Mouse (Mus musculus): ENCODE measurements around the gene Ndufa9.
A peak's percentile ranks its signal among the peaks of the same experiment; 100 is the strongest.

The Ndufa9 gene

DNA sequence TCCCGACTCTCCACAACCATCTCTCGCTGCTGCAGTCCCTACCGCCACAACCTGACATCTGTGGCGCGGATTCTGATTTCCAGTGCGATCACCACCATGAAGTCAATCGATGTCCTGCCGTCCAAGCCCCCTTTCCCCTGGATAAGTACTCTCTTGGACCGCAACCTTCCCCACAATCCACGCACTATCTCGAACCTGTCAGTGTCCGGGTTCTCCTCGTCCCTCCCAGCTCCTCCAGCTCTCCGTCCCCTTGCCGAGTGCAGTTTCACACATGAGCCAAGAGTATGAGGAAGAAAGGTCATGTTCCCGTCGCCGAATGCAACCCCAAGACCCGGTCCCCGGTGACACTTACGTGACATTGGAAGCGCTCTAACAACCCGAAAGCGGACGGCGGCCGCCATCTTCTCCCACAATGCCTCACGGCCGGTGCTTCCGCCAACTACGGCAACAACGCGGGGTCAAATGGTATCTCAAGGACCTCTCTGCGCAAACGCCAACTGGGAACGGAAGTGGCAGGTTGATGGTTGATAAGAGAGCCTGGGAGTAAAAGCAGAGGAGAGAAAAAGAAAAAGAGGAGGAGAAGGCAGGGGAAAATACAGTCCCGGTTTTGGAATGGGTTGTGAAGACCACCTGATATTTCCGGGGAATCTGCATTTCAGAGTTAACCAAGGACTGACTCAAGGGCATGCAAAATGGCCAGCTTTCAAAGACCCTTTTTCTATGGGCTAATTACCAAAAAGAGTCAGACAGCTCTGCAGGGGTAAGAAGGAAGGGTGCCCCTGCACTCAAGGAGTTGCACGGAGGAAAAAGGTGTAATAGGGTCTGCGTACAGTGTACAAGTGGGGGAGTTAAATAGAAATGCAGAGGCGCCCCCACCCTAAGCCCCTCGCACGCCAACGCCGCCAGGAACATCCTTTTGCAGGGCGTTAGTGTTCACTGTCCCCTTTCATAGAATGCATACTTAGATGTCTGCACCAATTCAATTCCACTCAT lies at the start of gene Ndufa9:
Gene Ndufa9, minus strand, starts transcription at position 425 of the 993 bp plus-strand sequence.
- DNase-seq: peak; percentile 93

DNA sequence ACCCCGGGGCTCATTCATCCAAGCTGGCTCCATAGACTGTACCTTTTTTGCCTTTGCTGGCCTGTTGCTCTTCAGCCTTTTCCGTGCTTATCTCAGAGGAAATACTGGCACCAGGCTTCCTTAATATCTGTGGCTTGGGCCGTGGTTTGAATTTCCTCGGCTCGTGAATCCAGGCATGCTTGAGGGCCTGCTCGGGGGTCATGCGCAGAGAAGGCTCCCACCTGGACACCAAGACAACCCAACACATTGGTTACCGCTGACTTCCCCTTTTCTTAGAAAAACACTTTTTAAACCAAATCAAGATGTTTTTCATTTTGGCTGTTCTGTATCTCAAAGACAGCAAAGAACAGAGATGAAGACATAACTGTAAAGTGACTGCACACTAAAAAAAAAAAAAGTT lies 28.2 kb upstream of the Ndufa9 start:
- no peak for DNase-seq

DNA sequence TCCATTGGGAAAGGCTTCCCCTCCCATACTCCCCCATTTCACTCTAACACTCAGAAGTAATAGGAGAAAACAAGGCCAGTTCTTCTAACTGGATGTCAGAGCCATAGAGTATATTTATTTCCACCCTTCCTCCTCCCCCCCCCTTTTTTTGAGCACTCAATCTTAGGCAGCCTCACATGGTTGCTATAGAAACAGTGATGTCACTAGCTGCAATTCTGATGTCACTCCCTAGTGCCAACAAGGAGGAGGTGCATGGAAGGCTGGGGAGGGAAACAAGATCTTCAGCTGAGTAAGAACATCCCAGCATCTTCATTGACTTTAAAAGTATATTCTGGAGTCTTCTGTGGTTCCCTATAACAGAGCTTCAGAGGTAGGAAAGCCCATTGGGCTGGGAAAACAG lies 3.9 kb upstream of the Ndufa9 start, which contains the start of gene Akap3:
Gene Akap3, plus strand, starts transcription at position 218 of the 400 bp plus-strand sequence.
- DNase-seq: no peak

DNA sequence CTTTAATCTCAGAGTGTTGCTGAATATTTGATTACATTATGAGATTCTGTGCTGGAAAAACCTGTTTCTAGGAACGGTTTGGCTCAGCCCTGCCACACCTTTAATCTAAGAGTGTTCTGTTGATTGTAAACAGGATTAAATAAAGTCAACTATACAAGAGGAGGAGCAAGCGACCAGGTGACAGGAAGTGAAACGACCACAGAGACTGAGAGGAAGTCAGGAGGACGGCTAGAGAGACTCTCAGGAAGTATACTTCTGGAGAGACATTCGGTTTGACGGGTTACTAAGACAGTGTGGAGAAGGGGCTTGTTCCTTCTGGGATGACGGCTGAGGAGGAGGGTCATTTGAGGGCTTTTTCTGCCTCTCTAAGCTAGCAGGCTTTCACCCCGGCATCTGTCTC lies 12.3 kb downstream of the Ndufa9 start:
- no peak for DNase-seq

DNA sequence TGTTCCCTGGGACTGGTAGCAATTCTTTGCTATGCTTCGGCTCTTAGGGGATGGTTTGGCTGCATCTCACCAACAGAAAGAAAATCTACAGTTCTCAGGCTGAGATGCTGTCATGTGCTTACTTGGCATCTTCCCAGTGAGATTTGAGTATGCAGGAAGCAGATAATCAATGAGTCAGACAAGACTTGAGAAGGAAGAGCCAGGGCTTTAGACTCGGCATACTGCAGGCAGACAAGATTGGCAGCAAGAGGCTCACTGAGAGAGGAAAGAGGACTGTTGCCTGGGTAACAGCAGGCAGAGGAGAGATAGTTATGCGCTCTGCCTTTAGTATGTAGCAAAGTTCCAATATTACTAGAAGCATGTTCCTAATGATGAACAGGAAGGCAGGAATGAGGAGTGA lies 25.8 kb downstream of the Ndufa9 start:
- DNase-seq: peak; percentile 65

DNA sequence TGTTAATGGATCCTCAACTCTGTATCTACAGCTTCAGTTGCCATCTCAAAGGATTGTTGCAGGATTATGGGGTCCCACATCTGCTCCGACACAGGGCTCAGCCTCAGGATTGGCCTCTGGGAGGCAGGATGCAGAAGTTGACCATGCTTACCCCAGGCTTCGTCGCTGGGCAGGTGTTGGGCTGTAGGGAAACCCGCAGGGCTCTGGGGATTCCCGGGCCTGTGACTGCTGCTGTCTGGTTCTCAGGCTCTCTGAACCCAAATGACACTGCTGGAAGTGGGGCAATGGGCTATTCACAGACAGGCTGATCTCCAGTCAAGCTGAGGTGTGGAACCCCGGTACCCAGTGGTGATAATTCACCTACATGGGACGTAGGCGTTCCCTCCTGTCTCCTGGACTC lies 32.6 kb downstream of the Ndufa9 start:
- DNase-seq: no peak

DNA sequence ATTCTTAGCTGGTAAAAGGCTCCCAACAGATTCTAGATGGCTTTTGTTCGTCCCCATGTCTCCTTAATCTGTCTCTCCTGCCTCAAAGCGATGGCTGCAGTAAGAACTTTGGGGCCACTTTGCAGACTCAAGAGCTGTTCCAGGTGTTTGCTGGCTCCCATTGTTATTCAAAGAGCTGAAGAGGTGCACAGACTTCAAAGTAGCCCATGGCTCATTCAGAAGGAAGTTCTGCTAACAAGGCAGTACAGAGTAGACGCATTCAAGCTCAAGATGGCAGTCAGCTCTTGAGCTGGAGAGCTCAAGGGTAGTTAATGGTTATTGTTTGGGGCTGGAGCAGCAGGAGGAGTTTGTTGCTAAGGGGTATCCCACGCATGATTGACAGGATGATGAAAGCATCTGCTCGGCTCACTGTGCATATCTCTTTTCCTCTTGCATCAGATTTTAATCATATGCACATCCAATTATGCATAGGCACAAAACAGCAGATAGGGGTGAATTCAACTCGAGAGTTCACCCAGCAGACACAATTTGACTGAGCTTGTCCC lies 33.7 kb downstream of the Ndufa9 start:
- no peak for DNase-seq

DNA sequence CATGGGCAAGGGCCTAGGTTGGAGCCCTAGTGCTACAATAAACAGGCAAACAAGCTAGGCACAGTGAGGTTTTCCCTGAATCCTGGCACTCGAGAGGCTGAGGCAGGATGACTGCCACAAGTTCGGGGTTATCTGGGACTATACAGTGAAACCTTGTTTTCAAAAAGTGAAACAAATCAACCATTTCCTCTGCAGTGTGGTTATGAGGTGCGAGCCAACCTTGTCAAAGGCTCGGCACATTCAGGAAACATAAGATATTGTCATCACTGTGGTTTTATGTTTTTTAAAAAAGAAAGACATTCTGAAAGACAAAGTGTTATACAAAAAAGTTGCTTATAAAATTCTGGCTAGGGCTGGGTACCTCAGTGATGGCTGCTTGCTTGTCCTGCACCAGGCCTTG lies 37.5 kb downstream of the Ndufa9 start:
- no peak for DNase-seq

DNA sequence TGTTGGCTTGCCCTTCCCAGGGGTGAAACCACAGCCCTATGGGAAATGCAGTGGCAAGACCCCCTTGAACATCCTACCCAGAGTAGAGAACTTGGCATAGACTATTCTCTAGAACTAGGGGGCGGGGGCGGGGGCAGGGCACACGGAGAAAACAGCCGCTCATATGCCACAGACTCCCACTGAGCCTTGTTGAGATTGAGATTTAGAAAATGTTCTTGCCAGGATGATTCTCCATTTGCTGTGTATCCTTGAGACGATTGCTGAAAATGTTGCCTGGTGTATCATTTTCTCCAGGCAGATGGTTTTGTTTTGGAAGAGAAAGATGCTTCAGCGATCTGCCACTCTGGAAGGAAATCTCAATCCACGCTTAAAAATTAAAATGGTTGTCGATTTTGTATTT lies 40.4 kb downstream of the Ndufa9 start:
- peak; percentile 40 for DNase-seq

DNA sequence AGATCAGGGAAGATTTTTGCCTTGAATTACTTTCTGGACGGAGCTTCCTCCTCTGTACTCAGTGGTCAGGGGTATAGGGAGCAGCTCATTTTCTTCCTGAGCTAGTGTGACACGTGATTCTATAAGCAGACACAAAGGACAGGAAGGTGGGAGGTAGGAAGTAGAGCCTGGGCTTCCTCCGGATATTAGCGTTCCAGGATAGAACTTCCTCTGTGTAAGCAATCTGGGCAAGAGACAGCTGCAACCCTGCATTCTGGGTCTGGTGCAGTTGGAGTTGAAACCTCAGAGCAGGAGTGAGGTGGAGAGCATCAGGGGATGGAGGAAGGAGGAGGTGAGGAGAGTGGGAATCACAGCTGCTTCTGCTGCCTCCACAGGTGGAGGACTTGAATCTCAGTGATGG lies 40.8 kb downstream of the Ndufa9 start:
- DNase-seq: peak; percentile 28

DNA sequence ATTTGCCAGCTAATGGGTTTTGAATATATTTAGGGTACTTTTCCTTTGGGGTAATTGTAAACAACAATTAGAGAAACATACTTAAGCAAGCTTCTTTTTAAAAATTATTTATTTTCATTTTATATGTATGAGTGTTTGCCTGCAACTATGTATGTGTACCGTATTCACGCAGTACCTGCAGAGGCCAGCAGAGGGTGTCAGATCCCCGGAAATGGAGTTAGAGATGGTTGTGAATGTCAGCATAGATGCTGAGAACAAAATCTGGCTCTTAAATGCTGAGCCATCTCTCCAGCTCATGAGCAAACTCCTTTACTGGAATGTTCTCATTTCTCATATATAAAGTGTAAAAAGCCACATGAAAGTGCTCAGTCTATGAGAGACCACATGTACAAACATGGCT lies 42.2 kb downstream of the Ndufa9 start:
- no peak for DNase-seq

DNA sequence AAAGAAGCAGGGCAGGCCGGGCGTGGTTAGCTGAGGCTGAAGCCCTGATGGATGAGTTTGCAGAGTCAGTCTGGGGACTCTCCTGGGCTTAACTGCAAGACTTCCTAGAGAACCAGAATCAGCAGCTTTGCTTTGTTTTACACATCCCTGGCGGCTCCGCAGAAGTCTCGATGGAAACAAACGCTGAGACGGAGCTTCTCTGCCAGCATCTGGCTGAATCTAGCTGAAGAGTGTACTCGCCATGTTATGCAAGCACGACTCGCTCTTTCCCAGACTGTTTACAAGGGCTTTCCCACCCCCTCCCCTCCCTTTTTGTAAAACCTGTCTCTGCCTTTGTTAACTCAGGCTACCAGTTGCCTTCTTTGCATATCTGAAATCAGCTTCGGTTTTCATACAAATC lies 46.0 kb downstream of the Ndufa9 start:
- DNase-seq: peak; percentile 58

DNA sequence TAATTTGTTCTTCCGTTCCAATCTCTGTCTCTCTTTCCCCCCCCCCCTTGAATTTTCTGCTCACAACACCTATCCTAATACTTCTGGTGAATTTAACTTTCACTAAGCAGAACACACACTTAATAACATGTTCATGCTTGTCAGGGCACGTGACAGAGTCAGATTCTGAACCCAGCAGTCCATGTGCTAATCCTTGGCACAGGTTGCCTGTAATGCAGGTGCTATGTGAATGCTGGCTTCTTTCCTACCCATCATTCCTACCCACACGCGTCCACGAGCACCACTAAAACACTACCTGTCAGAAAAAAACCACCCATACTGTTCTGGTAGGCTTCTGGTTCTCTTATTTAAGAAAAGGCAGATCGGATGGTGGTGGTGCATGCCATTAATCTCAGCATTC lies 54.2 kb downstream of the Ndufa9 start:
- DNase-seq: no peak

DNA sequence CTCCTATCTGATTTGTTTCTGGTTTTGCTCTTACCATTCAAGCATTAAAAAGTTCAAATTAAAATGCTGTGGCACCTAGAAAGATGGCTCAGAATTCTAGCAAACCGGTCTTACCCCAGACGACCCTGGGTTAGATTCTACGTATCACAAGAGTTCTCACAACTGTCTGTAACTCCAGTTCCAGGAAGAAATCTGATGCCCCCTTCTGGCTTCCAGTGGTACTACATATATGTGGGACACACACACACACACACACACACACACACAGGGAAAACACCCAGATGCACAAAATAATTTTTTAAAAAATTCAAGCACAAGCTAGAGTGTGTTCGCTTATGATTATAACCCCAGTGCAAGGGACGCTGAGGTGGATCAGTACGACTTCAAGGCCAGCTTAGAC lies 55.2 kb downstream of the Ndufa9 start:
- DNase-seq: no peak

DNA sequence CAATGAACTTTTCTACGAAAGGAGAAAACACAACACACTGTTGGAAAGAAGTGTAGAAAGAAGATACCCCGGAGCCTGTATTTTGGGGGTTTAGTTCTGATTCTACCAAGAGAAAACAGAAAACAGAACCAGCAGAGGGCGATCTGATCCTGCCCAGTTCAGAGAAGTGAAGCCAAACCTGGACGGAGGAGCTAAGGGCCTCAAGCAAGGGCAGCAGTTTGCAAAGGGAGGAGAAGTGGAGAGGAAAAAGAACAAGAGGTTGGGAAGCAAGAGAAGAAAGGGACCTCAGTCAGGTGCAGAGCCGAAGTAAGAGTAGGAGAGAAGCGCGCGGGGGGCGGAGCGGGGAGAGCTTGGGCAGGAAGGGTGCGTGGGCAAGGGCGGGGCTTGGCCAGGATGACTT lies 57.0 kb downstream of the Ndufa9 start:
- peak; percentile 40 for DNase-seq

DNA sequence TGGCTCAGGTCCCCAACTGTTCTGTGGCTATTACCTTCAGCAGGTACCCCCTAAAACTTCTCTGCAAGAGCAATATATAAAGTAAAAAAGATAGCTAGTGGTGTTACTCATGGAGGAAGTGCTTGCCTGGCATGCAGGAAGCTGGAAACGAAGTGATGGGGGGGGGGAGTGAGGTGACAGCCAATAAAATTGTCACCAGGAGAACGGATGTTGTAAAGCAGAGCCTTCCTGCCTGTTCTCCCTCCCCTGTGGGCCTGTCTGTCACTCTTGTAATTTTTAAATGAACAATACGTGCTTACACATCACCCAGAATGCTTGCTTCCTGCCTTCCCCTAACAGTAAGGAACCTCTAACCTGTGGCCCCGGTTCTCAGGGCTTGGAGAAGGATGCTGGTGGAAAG lies 57.4 kb downstream of the Ndufa9 start:
- no peak for DNase-seq

DNA sequence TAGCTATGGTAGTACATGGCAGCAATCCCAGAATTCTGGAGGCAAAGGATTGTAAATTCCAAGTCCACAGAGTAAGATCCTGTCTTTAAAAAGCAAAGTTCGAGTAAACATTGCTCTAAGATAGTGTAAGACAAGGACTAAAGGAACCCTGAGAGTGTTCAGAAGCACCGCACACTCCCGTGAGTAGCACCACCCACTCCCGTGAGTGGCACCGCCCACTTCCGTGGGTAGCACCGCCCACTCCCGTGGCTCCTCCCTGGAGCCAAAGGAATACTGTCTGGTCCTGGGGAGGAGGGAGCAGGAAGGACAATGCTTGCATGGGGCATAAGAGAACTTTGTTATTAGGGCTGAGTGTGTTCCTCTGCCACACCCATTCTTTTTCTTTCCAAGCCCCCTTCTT lies 60.1 kb downstream of the Ndufa9 start:
- no peak for DNase-seq

DNA sequence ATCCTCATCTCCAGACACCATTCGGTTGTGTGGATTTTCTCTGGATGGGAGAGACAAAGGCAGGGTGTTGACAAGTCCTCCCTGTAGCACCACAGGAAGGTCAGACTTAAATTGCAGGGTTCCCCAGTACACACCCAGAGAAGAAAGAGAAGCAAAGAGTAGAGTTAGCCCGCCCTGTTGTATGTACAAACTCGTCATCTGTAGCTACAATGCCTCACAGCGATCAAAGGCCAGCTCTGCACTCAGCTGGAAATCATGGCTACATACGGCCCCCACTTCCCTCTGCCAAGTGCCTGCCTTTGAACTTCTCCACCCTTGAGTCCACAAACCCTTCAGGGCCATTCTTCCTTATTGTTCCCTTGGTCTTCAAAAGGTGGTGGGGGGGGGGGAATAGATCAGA lies 64.7 kb downstream of the Ndufa9 start:
- no peak for DNase-seq

DNA sequence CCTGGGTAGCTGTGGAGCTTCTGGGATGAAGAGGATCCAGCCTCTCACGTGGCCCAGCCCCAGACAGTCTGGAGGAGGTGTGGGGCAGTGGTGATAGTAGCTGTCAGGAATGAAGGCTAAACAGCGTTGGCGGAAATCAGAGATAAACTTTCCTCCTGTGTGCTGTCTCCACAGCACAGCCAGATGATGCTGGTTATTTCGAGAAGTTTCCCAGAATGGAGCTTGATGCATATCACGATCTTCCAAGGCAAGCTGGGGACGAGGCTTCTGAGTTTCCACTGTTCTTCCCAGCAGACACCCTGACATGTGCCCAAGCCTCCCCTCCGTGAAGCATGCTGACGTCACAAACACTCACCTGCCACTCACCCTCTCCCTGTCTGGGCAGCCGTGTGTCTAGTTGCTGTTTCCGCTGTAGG lies 65.3 kb downstream of the Ndufa9 start:
- no peak for DNase-seq

DNA sequence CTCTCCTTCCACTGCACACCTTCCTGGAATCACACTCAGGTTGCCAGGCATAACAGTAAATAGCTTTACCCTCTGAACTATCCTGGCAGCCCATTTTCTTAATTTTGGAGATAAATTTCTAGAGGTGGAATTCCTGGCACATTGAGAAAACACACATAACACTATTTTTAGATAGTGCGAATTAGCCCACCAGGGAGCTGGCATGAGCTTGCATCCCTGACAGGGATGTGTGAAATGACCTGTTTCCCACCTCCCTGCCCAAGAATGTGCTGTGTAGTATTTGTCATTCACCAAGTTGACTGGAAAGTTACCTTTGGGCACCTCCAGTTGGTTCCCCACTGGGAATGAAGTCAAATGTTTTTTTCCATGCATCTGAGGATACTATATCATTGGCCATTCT lies 65.9 kb downstream of the Ndufa9 start:
- no peak for DNase-seq

DNA sequence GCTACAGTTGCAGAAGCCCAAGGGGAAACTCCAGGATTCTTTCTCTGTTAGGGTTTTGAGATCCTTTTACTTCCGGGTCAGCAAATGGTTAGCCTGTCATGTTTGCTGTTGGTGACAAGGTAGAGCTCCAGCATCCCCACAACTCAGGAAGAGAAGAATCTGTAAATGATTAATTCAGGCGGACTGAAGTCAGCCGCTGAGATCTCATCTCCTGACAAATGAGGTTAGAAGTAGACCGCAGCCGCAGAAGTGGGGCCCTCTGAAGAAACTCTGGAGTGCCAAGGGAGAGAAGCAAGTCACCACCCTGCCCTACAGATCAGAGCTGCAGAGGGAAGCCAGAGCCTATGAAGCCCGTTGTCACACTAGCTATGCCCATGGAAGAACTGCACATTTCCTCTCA lies 71.0 kb downstream of the Ndufa9 start:
- no peak for DNase-seq

DNA sequence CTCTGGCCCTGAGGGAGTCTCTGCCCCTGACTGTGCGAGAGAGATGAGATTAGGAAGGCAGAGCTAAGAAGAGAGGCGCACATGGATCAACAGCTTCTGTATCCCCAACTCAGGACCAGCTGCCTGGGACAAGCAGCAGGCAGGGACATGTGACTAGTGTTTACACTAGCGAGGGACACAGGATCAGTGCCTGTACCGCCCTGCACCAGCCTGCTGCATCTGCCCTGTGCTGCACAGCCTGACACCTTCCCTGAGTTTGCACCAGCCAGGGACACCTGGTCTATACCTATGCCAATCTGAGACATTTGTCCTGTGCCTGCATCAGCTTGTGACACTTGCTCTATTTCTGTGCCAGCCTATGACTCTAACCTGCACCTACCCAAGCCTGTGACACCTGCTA lies 75.1 kb downstream of the Ndufa9 start:
- DNase-seq: peak; percentile 58

DNA sequence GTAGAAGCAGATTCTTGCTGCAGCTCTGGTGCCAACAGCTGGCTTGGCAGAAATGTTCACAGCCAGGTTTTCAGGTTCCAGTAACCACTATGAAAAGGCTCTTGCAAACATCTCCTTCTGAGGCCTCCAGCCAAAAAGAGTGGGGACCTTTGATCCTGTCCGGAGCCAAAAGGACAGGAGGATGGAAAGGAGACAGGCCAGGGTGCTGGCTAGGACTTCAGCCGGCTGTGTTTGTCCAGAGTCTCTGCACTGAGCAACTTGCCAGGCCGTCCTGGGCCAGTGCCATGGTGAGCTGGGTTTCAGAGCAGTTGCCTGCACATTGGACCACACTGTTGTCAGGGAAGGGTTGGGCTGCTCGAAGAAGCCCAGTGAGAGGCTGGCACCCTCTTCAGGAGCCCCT lies 76.6 kb downstream of the Ndufa9 start:
- peak; percentile 77 for DNase-seq

Data from layer of hippocampus, adult 9-11 months (tissue).